Mouse (Mus musculus) c-Kit-positive CD71-negative TER-119-negative erythroid progenitor cells, embryonic 14.5 days (primary cell): Measurements from ENCODE around the gene Mysm1.
A peak's percentile ranks its signal among the peaks of the same experiment; 100 is the strongest.

Experiments
- DNase-seq: peaks from one replicate; pipeline ENCODE4 v3.0.0-alpha.2; 2013; ENCODE audit warnings: low read depth

Mysm1 gene

GRCm38 (mm10) chr4:94978590-94979499 is at the start of gene Mysm1:
Mysm1 (minus strand) TSS chr4:94979100.
- peak; percentile 81 for DNase-seq

- DNase-seq, result no peak
These were observed 47.1 kb upstream of the Mysm1 start for GRCm38 (mm10) chr4:95025847-95026600.

GRCm38 (mm10) chr4:95023350-95023953 is 44.6 kb upstream of the Mysm1 start:
- no peak for DNase-seq

- DNase-seq, result no peak
These were observed 43.0 kb upstream of the Mysm1 start for GRCm38 (mm10) chr4:95021649-95022637.

GRCm38 (mm10) chr4:95020201-95020600 is 41.3 kb upstream of the Mysm1 start:
- DNase-seq, result no peak

GRCm38 (mm10) chr4:95018221-95018620 is 39.3 kb upstream of the Mysm1 start:
- no peak for DNase-seq

GRCm38 (mm10) chr4:95012706-95013105 is 33.8 kb upstream of the Mysm1 start:
- DNase-seq, result no peak

- DNase-seq, result no peak
These were observed 33.4 kb upstream of the Mysm1 start for GRCm38 (mm10) chr4:95012256-95012655.

GRCm38 (mm10) chr4:95008175-95009057 is 29.5 kb upstream of the Mysm1 start:
- peak; percentile 45 for DNase-seq

- DNase-seq, result no peak
These were observed 28.9 kb upstream of the Mysm1 start for GRCm38 (mm10) chr4:95007759-95008158.

- DNase-seq, result no peak
These were observed 26.4 kb upstream of the Mysm1 start for GRCm38 (mm10) chr4:95005251-95005830.

GRCm38 (mm10) chr4:95001043-95001775 is 22.3 kb upstream of the Mysm1 start:
- no peak for DNase-seq

GRCm38 (mm10) chr4:95000147-95000546 is 21.2 kb upstream of the Mysm1 start:
- DNase-seq, result no peak

GRCm38 (mm10) chr4:94999249-94999648 is 20.3 kb upstream of the Mysm1 start:
- no peak for DNase-seq

- DNase-seq, result no peak
These were observed 17.0 kb upstream of the Mysm1 start for GRCm38 (mm10) chr4:94995862-94996261.

- no peak for DNase-seq
These were observed 11.3 kb upstream of the Mysm1 start for GRCm38 (mm10) chr4:94990204-94990603.

- no peak for DNase-seq
These were observed 8.8 kb upstream of the Mysm1 start for GRCm38 (mm10) chr4:94987725-94988124.

GRCm38 (mm10) chr4:94979500-94979915 is 608 bp upstream of the Mysm1 start:
- no peak for DNase-seq

GRCm38 (mm10) chr4:94973321-94973720 is 5.6 kb downstream of the Mysm1 start:
- DNase-seq, result no peak
